ENCODE assay signal across 18 mouse cellular contexts in genomic region chr1:77592649-77593048, GRCm38 (mm10).
A peak's percentile ranks its signal among the peaks of the same experiment; 100 is the strongest.
DNase-seq lines count a peak whose midpoint lies in the region; ATAC-seq lines count a peak whose summit lies in the region.
"Had no signal": no experiment of that assay in that cellular context is flagged by ENCODE, and none has a peak within 500 bp of the region (broad histone marks: within the 10 kb centered on the region; RNA-seq: fewer than 3 reads in every experiment).

No protein-coding gene starts in this region.

- 53% methylated on average over 4 of the region's 4 CpGs for WGBS in forebrain, embryonic 13.5 days
- 55% methylated on average over 4 of the region's 4 CpGs for WGBS in forebrain, embryonic 16.5 days
- 60% methylated on average over 4 of the region's 4 CpGs for WGBS in forebrain, embryonic 15.5 days
- WGBS in forebrain, embryonic 11.5 days: 84% methylated on average over 4 of the region's 4 CpGs
- WGBS in midbrain, embryonic 12.5 days: 84% methylated on average over 4 of the region's 4 CpGs
- 64% methylated on average over 4 of the region's 4 CpGs for WGBS in midbrain, embryonic 14.5 days

- no peak overlapping the region for H3K4me3 ChIP-seq in forebrain, embryonic 13.5 days
- no peak overlapping the region for H3K4me3 ChIP-seq in forebrain, embryonic 16.5 days (replicated peaks; ENCODE audit: low read length)
- H3K4me3 ChIP-seq in forebrain, embryonic 15.5 days: no peak overlapping the region
- H3K4me3 ChIP-seq in forebrain, embryonic 11.5 days (ENCODE audit: low read depth, low read length): no peak overlapping the region
- H3K4me3 ChIP-seq in midbrain, embryonic 12.5 days: no peak overlapping the region
- H3K4me3 ChIP-seq in midbrain, embryonic 14.5 days (replicated peaks; ENCODE audit: low read depth, low read length): no peak overlapping the region
- H3K4me3 ChIP-seq: embryonic facial prominence, embryonic 10.5 days; embryonic facial prominence, embryonic 12.5 days had no signal

- no peaks in the 10 kb centered on the region for H3K9me3 ChIP-seq in forebrain, embryonic 13.5 days (replicated peaks)
- no peaks in the 10 kb centered on the region for H3K9me3 ChIP-seq in forebrain, embryonic 16.5 days (ENCODE audit: control insufficient read depth, low read length)
- no peaks in the 10 kb centered on the region for H3K9me3 ChIP-seq in forebrain, embryonic 15.5 days
- H3K9me3 ChIP-seq in forebrain, embryonic 11.5 days (ENCODE audit: control insufficient read depth, low read length): no peaks in the 10 kb centered on the region
- H3K9me3 ChIP-seq in midbrain, embryonic 12.5 days: no peaks in the 10 kb centered on the region
- H3K9me3 ChIP-seq in midbrain, embryonic 14.5 days (ENCODE audit: control insufficient read depth, low read length): no peaks in the 10 kb centered on the region
- H3K9me3 ChIP-seq: embryonic facial prominence, embryonic 10.5 days; embryonic facial prominence, embryonic 12.5 days had no signal

- peak overlapping the region; percentile 58 for H3K27ac ChIP-seq in forebrain, embryonic 13.5 days
- no peak overlapping the region for H3K27ac ChIP-seq in forebrain, embryonic 16.5 days (ENCODE audit: low read length)
- H3K27ac ChIP-seq in forebrain, embryonic 15.5 days (replicated peaks): peak overlapping the region; percentile 13; the same call in 1 of the 2 replicates
- no peak overlapping the region; the same call in 1 of the 2 replicates for H3K27ac ChIP-seq in forebrain, embryonic 11.5 days (ENCODE audit: low read depth, low read length)
- H3K27ac ChIP-seq in midbrain, embryonic 12.5 days (replicated peaks): no peak overlapping the region
- H3K27ac ChIP-seq in midbrain, embryonic 14.5 days (replicated peaks; ENCODE audit: low read depth, low read length): no peak overlapping the region
- H3K27ac ChIP-seq: embryonic facial prominence, embryonic 10.5 days; embryonic facial prominence, embryonic 12.5 days had no signal

- H3K36me3 ChIP-seq in forebrain, embryonic 13.5 days (ENCODE audit: poor library complexity, severe bottlenecking): no peaks in the 10 kb centered on the region
- no peaks in the 10 kb centered on the region for H3K36me3 ChIP-seq in forebrain, embryonic 16.5 days (ENCODE audit: control insufficient read depth, insufficient read depth)
- H3K36me3 ChIP-seq in forebrain, embryonic 15.5 days: no peaks in the 10 kb centered on the region
- no peaks in the 10 kb centered on the region for H3K36me3 ChIP-seq in forebrain, embryonic 11.5 days (ENCODE audit: control insufficient read depth, insufficient read depth, low read length)
- H3K36me3 ChIP-seq in midbrain, embryonic 12.5 days: no peaks in the 10 kb centered on the region
- H3K36me3 ChIP-seq in midbrain, embryonic 14.5 days (ENCODE audit: control insufficient read depth, insufficient read depth, low read length): no peaks in the 10 kb centered on the region
- H3K36me3 ChIP-seq: embryonic facial prominence, embryonic 10.5 days; embryonic facial prominence, embryonic 12.5 days; G1E had no signal

- DNase-seq in forebrain, embryonic 11.5 days (ENCODE audit: low spot score): no peak
- no peak for DNase-seq in midbrain, embryonic 14.5 days
- no peak for DNase-seq in neural tube, embryonic 10.5 days (ENCODE audit: extremely low spot score, low spot score)
- DNase-seq: adrenal gland, adult 8-10 months; adrenal gland, postnatal 14 days; adrenal gland, postnatal 36 days; cerebellum, adult 11-12 months; cerebellum, adult 2 months; cerebellum, adult 9-10 months had no signal

- peaks cover 14% of the 10 kb centered on the region for H3K4me1 ChIP-seq in forebrain, embryonic 13.5 days
- H3K4me1 ChIP-seq in forebrain, embryonic 16.5 days (replicated peaks; ENCODE audit: control insufficient read depth, insufficient read depth, low read length): peaks cover 8% of the 10 kb centered on the region; the same call in 1 of the 2 replicates
- peaks cover 11% of the 10 kb centered on the region for H3K4me1 ChIP-seq in forebrain, embryonic 15.5 days
- H3K4me1 ChIP-seq in forebrain, embryonic 11.5 days (replicated peaks; ENCODE audit: control insufficient read depth, insufficient read depth, low read length): peaks cover 3% of the 10 kb centered on the region; the same call in 1 of the 2 replicates
- H3K4me1 ChIP-seq in midbrain, embryonic 12.5 days: peaks cover 6% of the 10 kb centered on the region; the same call in 1 of the 2 replicates
- H3K4me1 ChIP-seq in midbrain, embryonic 14.5 days (ENCODE audit: control insufficient read depth, insufficient read depth, low read length): no peaks in the 10 kb centered on the region
- H3K4me1 ChIP-seq: embryonic facial prominence, embryonic 10.5 days; embryonic facial prominence, embryonic 12.5 days had no signal

- 0 out of 2 replicates have a peak overlapping the region, but pooled peaks have one; percentile 1 for H3K4me2 ChIP-seq in forebrain, embryonic 13.5 days
- no peak overlapping the region for H3K4me2 ChIP-seq in forebrain, embryonic 16.5 days (ENCODE audit: low read length)
- no peak overlapping the region for H3K4me2 ChIP-seq in forebrain, embryonic 15.5 days (replicated peaks)
- H3K4me2 ChIP-seq in forebrain, embryonic 11.5 days (ENCODE audit: low read depth, low read length, severe bottlenecking): no peak overlapping the region
- H3K4me2 ChIP-seq in midbrain, embryonic 12.5 days (replicated peaks): no peak overlapping the region
- H3K4me2 ChIP-seq in midbrain, embryonic 14.5 days (ENCODE audit: low read length): no peak overlapping the region
- H3K4me2 ChIP-seq: embryonic facial prominence, embryonic 12.5 days had no signal

- no peaks in the 10 kb centered on the region for H3K27me3 ChIP-seq in forebrain, embryonic 13.5 days
- no peaks in the 10 kb centered on the region for H3K27me3 ChIP-seq in forebrain, embryonic 16.5 days (replicated peaks; ENCODE audit: control insufficient read depth, insufficient read depth, low read length)
- H3K27me3 ChIP-seq in forebrain, embryonic 15.5 days: no peaks in the 10 kb centered on the region
- H3K27me3 ChIP-seq in forebrain, embryonic 11.5 days (ENCODE audit: control insufficient read depth, insufficient read depth, low read length): no peaks in the 10 kb centered on the region
- no peaks in the 10 kb centered on the region for H3K27me3 ChIP-seq in midbrain, embryonic 12.5 days
- no peaks in the 10 kb centered on the region for H3K27me3 ChIP-seq in midbrain, embryonic 14.5 days (ENCODE audit: control insufficient read depth, insufficient read depth, low read length)
- H3K27me3 ChIP-seq: embryonic facial prominence, embryonic 12.5 days; Patski had no signal

- ATAC-seq in forebrain, embryonic 13.5 days: peak; percentile 58; the same call in 1 of the 2 replicates
- ATAC-seq in forebrain, embryonic 16.5 days: no peak
- ATAC-seq in forebrain, embryonic 15.5 days (replicated peaks): no peak
- no peak for ATAC-seq in forebrain, embryonic 11.5 days (replicated peaks; ENCODE audit: low FRiP score)
- peak; percentile 30; the same call in 1 of the 2 replicates for ATAC-seq in midbrain, embryonic 12.5 days (ENCODE audit: low FRiP score, low read depth)
- ATAC-seq in midbrain, embryonic 14.5 days (ENCODE audit: low FRiP score, low TSS enrichment): no peak; the same call in 1 of the 2 replicates
- ATAC-seq: activated CD4-positive, CD25-positive, alpha-beta regulatory T cell, adult 4 months; Patski had no signal

- no peak overlapping the region for H3K9ac ChIP-seq in forebrain, embryonic 13.5 days
- H3K9ac ChIP-seq in forebrain, embryonic 16.5 days (replicated peaks; ENCODE audit: low read depth, low read length): no peak overlapping the region
- H3K9ac ChIP-seq in forebrain, embryonic 15.5 days (replicated peaks): no peak overlapping the region
- no peak overlapping the region for H3K9ac ChIP-seq in forebrain, embryonic 11.5 days (ENCODE audit: low read length)
- no peak overlapping the region for H3K9ac ChIP-seq in midbrain, embryonic 12.5 days (replicated peaks)
- H3K9ac ChIP-seq in midbrain, embryonic 14.5 days (replicated peaks; ENCODE audit: low read length): no peak overlapping the region
- H3K9ac ChIP-seq: embryonic facial prominence, embryonic 12.5 days had no signal

Comparison
In these comparisons a context has a peak if more than half of its experiments do, and no peak if none do; other contexts are left out.
1. ATAC-seq: peak in forebrain, embryonic 13.5 days (single experiment) and midbrain, embryonic 12.5 days (single experiment); none in forebrain, embryonic 16.5 days (single experiment), forebrain, embryonic 15.5 days (single experiment), forebrain, embryonic 11.5 days (single experiment) and midbrain, embryonic 14.5 days (single experiment).
2. H3K27ac ChIP-seq: peak in forebrain, embryonic 13.5 days (single experiment) and forebrain, embryonic 15.5 days (single experiment); none in forebrain, embryonic 16.5 days (single experiment), forebrain, embryonic 11.5 days (single experiment), midbrain, embryonic 12.5 days (single experiment) and midbrain, embryonic 14.5 days (single experiment).